ENCODE assay signal across 19 mouse cellular contexts in the genomic region with DNA sequence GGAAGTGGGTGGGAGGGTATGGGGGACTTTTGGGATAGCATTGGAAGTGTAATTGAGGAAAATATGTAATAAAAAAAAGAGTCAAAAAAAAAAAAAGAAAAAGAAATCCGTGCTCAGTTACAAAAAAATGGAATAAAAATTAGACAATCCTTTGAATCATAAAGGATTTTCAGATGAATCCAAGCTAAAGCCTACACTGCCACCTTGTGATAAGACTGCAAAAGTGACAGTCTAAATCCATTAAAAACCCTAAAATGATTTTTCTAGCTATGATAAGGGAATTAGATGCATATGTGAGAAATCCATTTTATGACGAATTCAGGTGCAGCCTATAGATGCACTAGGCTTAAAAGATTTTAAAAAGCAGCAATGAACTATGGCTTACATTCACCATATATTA. TPM values are rescaled to one million over a fixed set of nuclear protein-coding genes. Genes with fewer than 3 reads are reported as not detected.
DNase-seq lines count a peak whose midpoint lies in the region; ATAC-seq and TF ChIP-seq lines count a peak whose summit lies in the region.
"Had no signal": no experiment of that assay in that cellular context is flagged by ENCODE, and none has a peak within 500 bp of the region (broad histone marks: within the 10 kb centered on the region; RNA-seq: fewer than 3 reads in every experiment).

No protein-coding gene starts in this region.

- no peaks in the 10 kb centered on the region for H3K4me1 ChIP-seq in kidney, postnatal 0 days (replicated peaks; ENCODE audit: insufficient read depth, low read length)
- no peaks in the 10 kb centered on the region for H3K4me1 ChIP-seq in CH12.LX (ENCODE audit: control insufficient read depth in 1 of 2, insufficient read depth in 2 of 2)

- no peak for TF ChIP-seq EP300 in CH12.LX (IDR thresholded peaks at IDR 0.05; ENCODE audit: low read length)

- no peak overlapping the region for H3K27ac ChIP-seq in kidney, postnatal 0 days
- no peak overlapping the region for H3K27ac ChIP-seq in CH12.LX (ENCODE audit: insufficient read depth, low read depth)

- in situ Hi-C loops in CH12.LX (cut with MboI; ENCODE audit: low pct_ligation_motif_present, low pct_unique_long_range_greater_than_20kb, low sequenced_read_pairs) = no loop called here

- no peak overlapping the region for H3K4me2 ChIP-seq in kidney, postnatal 0 days (ENCODE audit: low read length)
- no peak overlapping the region for H3K4me2 ChIP-seq in CH12.LX (ENCODE audit: insufficient read depth, low read depth, poor library complexity, severe bottlenecking)

- WGBS in kidney, postnatal 0 days = 46% methylated on average over 2 of the region's 2 CpGs

- H3K9me3 ChIP-seq in kidney, postnatal 0 days (replicated peaks; ENCODE audit: low read length) = no peaks in the 10 kb centered on the region
- peaks cover 19% of the 10 kb centered on the region for H3K9me3 ChIP-seq in CH12.LX (replicated peaks; ENCODE audit: low read length)

- H3K27me3 ChIP-seq in kidney, postnatal 0 days (ENCODE audit: insufficient read depth, low read length) = no peaks in the 10 kb centered on the region
- no peaks in the 10 kb centered on the region for H3K27me3 ChIP-seq in CH12.LX (replicated peaks)

- peak; percentile 23 for TF ChIP-seq RAD21 in CH12.LX (IDR thresholded peaks at IDR 0.05; ENCODE audit: low read depth, low read length)

- no peak for ATAC-seq in kidney, postnatal 0 days (replicated peaks; ENCODE audit: low FRiP score, low read depth)
- ATAC-seq in megakaryocyte progenitor cell, adult 5-6 weeks (replicated peaks; ENCODE audit: poor library complexity) = no peak
- ATAC-seq: inflammation-experienced regulatory T-cells, adult 6 months had no signal

- no peak overlapping the region for H3K4me3 ChIP-seq in kidney, postnatal 0 days (replicated peaks; ENCODE audit: low read depth, low read length)
- H3K4me3 ChIP-seq in CH12.LX (replicated peaks in 1 of 3; ENCODE audit: low read depth in 2 of 3, low read length in 2 of 3, poor library complexity in 1 of 3) = no peak overlapping the region

- peak; percentile 55 for TF ChIP-seq CTCF in kidney, postnatal 0 days (IDR thresholded peaks at IDR 0.05; ENCODE audit: low read depth)
- TF ChIP-seq CTCF in CH12.LX (conservative IDR thresholded peaks at IDR 0.05 in 1 of 2, IDR thresholded peaks at IDR 0.05 in 1 of 2; ENCODE audit: low read depth in 2 of 2, low read length in 2 of 2) = peak in 1 of 2 experiments; percentile 24; a peak in 2 of 4 replicates

- H3K9ac ChIP-seq in kidney, postnatal 0 days (ENCODE audit: low read depth, low read length) = no peak overlapping the region
- H3K9ac ChIP-seq in CH12.LX (ENCODE audit: insufficient read depth, low read depth) = no peak overlapping the region

- dilution Hi-C loops in CH12.LX (cut with MboI; ENCODE audit: extremely low pct_ligation_motif_present, extremely low pct_unique_long_range_greater_than_20kb, low sequenced_read_pairs) = no loop called here

- no peaks in the 10 kb centered on the region for H3K36me3 ChIP-seq in kidney, postnatal 0 days (ENCODE audit: insufficient read depth, low read length)
- no peaks in the 10 kb centered on the region for H3K36me3 ChIP-seq in CH12.LX (replicated peaks in 1 of 2; ENCODE audit: control insufficient read depth in 1 of 2, insufficient read depth in 1 of 2, low read length in 1 of 2)

- peak; percentile 14 for DNase-seq in embryo, embryonic 10 days (ENCODE audit: low spot score)
- DNase-seq in embryo, embryonic 9.5 days (ENCODE audit: extremely low spot score) = no peak
- peak; percentile 1 for DNase-seq in kidney, postnatal 0 days (ENCODE audit: low spot score)
- no peak for DNase-seq in kidney, adult 9 months
- no peak for DNase-seq in CH12.LX (ENCODE audit: extremely low read depth)
- peak; percentile 2 for DNase-seq in embryo, embryonic 11 days
- no peak for DNase-seq in urinary bladder, adult 18-20 months (ENCODE audit: low spot score in 2 of 2)
- DNase-seq: adrenal gland, postnatal 25 days; heart, adult 11 months; kidney, postnatal 10 days; right cerebral cortex, postnatal 25 days; thymus, postnatal 25 days had no signal

- TF ChIP-seq POLR2A in CH12.LX (IDR thresholded peaks at IDR 0.05; ENCODE audit: low read depth, low read length) = no peak

- no peaks in the 10 kb centered on the region for H3K79me2 ChIP-seq in CH12.LX (replicated peaks; ENCODE audit: control insufficient read depth, extremely low read depth, insufficient read depth, poor library complexity, severe bottlenecking)

TF ChIP-seq in CH12.LX, 34 proteins besides CTCF, POLR2A, EP300 and RAD21:
- TF ChIP-seq KAT2A (IDR thresholded peaks at IDR 0.05; ENCODE audit: insufficient replicate concordance, low read length) = no peak
- no peak for TF ChIP-seq ZKSCAN1 (IDR thresholded peaks at IDR 0.05; ENCODE audit: borderline replicate concordance, low read depth, low read length)
- TF ChIP-seq NELFE (IDR thresholded peaks at IDR 0.05; ENCODE audit: low read depth, low read length) = no peak
- no peak for TF ChIP-seq USF1 (IDR thresholded peaks at IDR 0.05; ENCODE audit: low read depth, low read length)
- no peak for TF ChIP-seq ETS1 (conservative IDR thresholded peaks at IDR 0.05; ENCODE audit: low read depth, low read length)
- no peak for TF ChIP-seq MAX (IDR thresholded peaks at IDR 0.05; ENCODE audit: low read length)
- no peak for TF ChIP-seq CHD1 (IDR thresholded peaks at IDR 0.05; ENCODE audit: low read depth, low read length)
- TF ChIP-seq ZC3H11A (IDR thresholded peaks at IDR 0.05; ENCODE audit: low read depth, low read length) = no peak
- TF ChIP-seq UBTF (IDR thresholded peaks at IDR 0.05; ENCODE audit: low read depth, low read length) = no peak
- TF ChIP-seq JUND (conservative IDR thresholded peaks at IDR 0.05; ENCODE audit: low read depth, low read length) = no peak

RNA-seq across cellular contexts. Expression of a gene that starts 13.2 kb away (rescaled TPM):
- polyA plus RNA-seq in kidney, postnatal 0 days (2015; fragmentation: Nextera tagmentation; extraction: Ambion mirVana) = not detected in 2 replicates
- not detected in 2 replicates for total RNA-seq in CH12.LX (2012; rRNA removed)
- not detected in 2 replicates for total RNA-seq in CH12.LX (2014; rRNA removed)
- not detected in 2 replicates for polyA plus RNA-seq in CH12.LX (2012; ENCODE audit: insufficient read length, low read depth)
- total RNA-seq in megakaryocyte progenitor cell, adult 5-6 weeks (2015) = not detected in 2 replicates
- not detected in 2 replicates for total RNA-seq in megakaryocyte progenitor cell, adult 5-6 weeks (2017)
- total RNA-seq: adrenal gland, postnatal 25 days; gastrocnemius, adult 18-20 months; layer of hippocampus, postnatal 25 days had no signal
- polyA plus RNA-seq: heart, postnatal 0 days; inflammation-experienced regulatory T-cells, adult 6 months; limb, embryonic 11.5 days; liver, embryonic 16.5 days had no signal

RNA-seq across cellular contexts. Expression of a gene that starts 33.7 kb away (rescaled TPM):
- polyA plus RNA-seq in kidney, postnatal 0 days (2015; fragmentation: Nextera tagmentation; extraction: Ambion mirVana) = not detected in 2 replicates
- total RNA-seq in CH12.LX (2012; rRNA removed) = not detected in 2 replicates
- total RNA-seq in CH12.LX (2014; rRNA removed) = not detected in 2 replicates
- not detected in 2 replicates for polyA plus RNA-seq in CH12.LX (2012; ENCODE audit: insufficient read length, low read depth)
- total RNA-seq in megakaryocyte progenitor cell, adult 5-6 weeks (2015) = not detected in 2 replicates
- not detected in 2 replicates for total RNA-seq in megakaryocyte progenitor cell, adult 5-6 weeks (2017)
- total RNA-seq: adrenal gland, postnatal 25 days; gastrocnemius, adult 18-20 months; layer of hippocampus, postnatal 25 days had no signal
- polyA plus RNA-seq: heart, postnatal 0 days; inflammation-experienced regulatory T-cells, adult 6 months; limb, embryonic 11.5 days; liver, embryonic 16.5 days had no signal

RNA-seq across cellular contexts. Expression of a gene that starts 46.4 kb away (rescaled TPM):
- polyA plus RNA-seq in kidney, postnatal 0 days (2015; fragmentation: Nextera tagmentation; extraction: Ambion mirVana) = not detected in 2 replicates
- total RNA-seq in CH12.LX (2012; rRNA removed) (not detected in 2 replicates), CH12.LX (2014; rRNA removed) (not detected in 2 replicates)
- not detected in 2 replicates for polyA plus RNA-seq in CH12.LX (2012; ENCODE audit: insufficient read length, low read depth)
- total RNA-seq in megakaryocyte progenitor cell, adult 5-6 weeks (2015) = not detected in 2 replicates
- total RNA-seq in megakaryocyte progenitor cell, adult 5-6 weeks (2017) = not detected in 2 replicates
- total RNA-seq: adrenal gland, postnatal 25 days; gastrocnemius, adult 18-20 months; layer of hippocampus, postnatal 25 days had no signal
- polyA plus RNA-seq: heart, postnatal 0 days; inflammation-experienced regulatory T-cells, adult 6 months; limb, embryonic 11.5 days; liver, embryonic 16.5 days had no signal

RNA-seq across cellular contexts. Expression of a gene that starts 48.4 kb away (rescaled TPM):
- not detected in 2 replicates for polyA plus RNA-seq in kidney, postnatal 0 days (2015; fragmentation: Nextera tagmentation; extraction: Ambion mirVana)
- total RNA-seq in CH12.LX (2012; rRNA removed) (not detected in 2 replicates), CH12.LX (2014; rRNA removed) (not detected in 2 replicates)
- not detected in 2 replicates for polyA plus RNA-seq in CH12.LX (2012; ENCODE audit: insufficient read length, low read depth)
- total RNA-seq in megakaryocyte progenitor cell, adult 5-6 weeks (2015) = not detected in 2 replicates
- total RNA-seq in megakaryocyte progenitor cell, adult 5-6 weeks (2017) = not detected in 2 replicates
- total RNA-seq: adrenal gland, postnatal 25 days; gastrocnemius, adult 18-20 months; layer of hippocampus, postnatal 25 days had no signal
- polyA plus RNA-seq: heart, postnatal 0 days; inflammation-experienced regulatory T-cells, adult 6 months; limb, embryonic 11.5 days; liver, embryonic 16.5 days had no signal

RNA-seq across cellular contexts. Expression of a gene that starts 57.6 kb away (rescaled TPM):
- not detected in 2 replicates for polyA plus RNA-seq in kidney, postnatal 0 days (2015; fragmentation: Nextera tagmentation; extraction: Ambion mirVana)
- not detected in 2 replicates for total RNA-seq in CH12.LX (2012; rRNA removed)
- not detected in 2 replicates for total RNA-seq in CH12.LX (2014; rRNA removed)
- not detected in 2 replicates for polyA plus RNA-seq in CH12.LX (2012; ENCODE audit: insufficient read length, low read depth)
- not detected in 2 replicates for total RNA-seq in megakaryocyte progenitor cell, adult 5-6 weeks (2015)
- not detected in 2 replicates for total RNA-seq in megakaryocyte progenitor cell, adult 5-6 weeks (2017)
- total RNA-seq: adrenal gland, postnatal 25 days; gastrocnemius, adult 18-20 months; layer of hippocampus, postnatal 25 days had no signal
- polyA plus RNA-seq: heart, postnatal 0 days; inflammation-experienced regulatory T-cells, adult 6 months; limb, embryonic 11.5 days; liver, embryonic 16.5 days had no signal

Comparison
In these comparisons a context has a peak if more than half of its experiments do, and no peak if none do; other contexts are left out.
1. DNase-seq: peak in embryo, embryonic 10 days (single experiment), kidney, postnatal 0 days (single experiment) and embryo, embryonic 11 days (single experiment); none in embryo, embryonic 9.5 days (single experiment), kidney, adult 9 months (single experiment), CH12.LX (single experiment) and urinary bladder, adult 18-20 months (0 of 2).